Mouse (Mus musculus) layer of hippocampus, postnatal 36 days (tissue): ENCODE measurements around the gene Nova2. TPM values are rescaled to one million over a fixed set of nuclear protein-coding genes. Genes with fewer than 3 reads are reported as not detected.

Experiments used
- DNase-seq, 2 experiments: peaks; one replicate each; pipeline ENCODE4 v3.0.0; 2022
- total RNA-seq, 2 experiments: library from RNA; stranded (reverse); gene quantifications; 2 replicates each; pipeline ENCODE4 v1.2.3; 2021

The Nova2 gene
- total RNA-seq, 2 experiments from 2014 or later = 82.2 to 84.5 TPM

DNA sequence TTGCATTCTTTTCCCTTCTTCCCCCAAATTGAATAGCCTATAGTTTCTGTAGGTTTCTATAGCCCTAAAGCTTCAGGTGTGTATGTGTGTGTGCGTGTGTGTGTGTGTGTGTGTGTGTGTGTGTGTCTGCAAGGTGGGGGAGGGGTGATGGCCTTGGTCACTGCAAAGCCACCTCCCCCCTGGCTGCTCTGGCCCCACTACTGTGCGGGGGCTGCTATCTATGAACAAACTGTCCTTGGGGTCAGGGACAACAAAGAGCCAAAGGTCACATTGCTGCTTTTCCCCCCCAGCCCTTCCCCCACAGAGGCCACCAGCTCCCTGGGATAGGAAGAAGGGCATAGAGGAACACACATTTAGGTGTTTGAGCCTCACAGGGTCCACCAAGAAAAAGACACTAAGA is 87.2 kb downstream of the Nova2 start:
- DNase-seq = no peak

- no peak for DNase-seq
Measured at GRCm38 (mm10) chr7:19014452-19014851, 88.8 kb downstream of the Nova2 start.

Other genes with a start within 250 kb of the Nova2 start
- gene Psg20, start 239.7 kb upstream of the Nova2 start, total RNA-seq = not detected
- gene Psg22, start 207.8 kb upstream of the Nova2 start, total RNA-seq = not detected
- gene Psg19, start 127.4 kb upstream of the Nova2 start, total RNA-seq = not detected
- gene Psg17, start 104.3 kb upstream of the Nova2 start, total RNA-seq = not detected
- 1 to 10 TPM; 2.1 TPM for gene Mill2, start 85.9 kb upstream of the Nova2 start, total RNA-seq
- 10 to 100 TPM; 13.6 to 21.1 TPM for gene Pglyrp1, start 54.6 kb upstream of the Nova2 start, total RNA-seq
- 10 to 100 TPM; 11.3 to 12.5 TPM for gene Ccdc61, start 15.5 kb upstream of the Nova2 start, total RNA-seq
- gene Nanos2, start 61.5 kb downstream of the Nova2 start, total RNA-seq = under 1 TPM; 0.33 to 0.87 TPM
- gene Mypop, start 65.4 kb downstream of the Nova2 start, total RNA-seq = 10 to 100 TPM; 45.0 to 45.9 TPM
- gene Irf2bp1, start 78.2 kb downstream of the Nova2 start, total RNA-seq = 10 to 100 TPM; 52.1 to 53.0 TPM
- not detected for gene Foxa3, start 97.7 kb downstream of the Nova2 start, total RNA-seq
- 100 to 1,000 TPM; 111 to 113 TPM for gene Sympk, start 98.5 kb downstream of the Nova2 start, total RNA-seq
- under 1 TPM; 0.15 to 0.33 TPM for gene Rsph6a, start 128.8 kb downstream of the Nova2 start, total RNA-seq
- gene Dmwd, start 150.3 kb downstream of the Nova2 start, total RNA-seq = 100 to 1,000 TPM; 136 to 143 TPM
- gene Dmpk, start 158.0 kb downstream of the Nova2 start, total RNA-seq = 10 to 100 TPM; 36.3 to 48.1 TPM
- gene Six5, start 168.7 kb downstream of the Nova2 start, total RNA-seq = 1 to 10 TPM; 2.5 to 2.8 TPM
- gene Gm4969, start 192.5 kb downstream of the Nova2 start, total RNA-seq = under 1 TPM; 0.40 to 0.43 TPM
- gene Fbxo46, start 194.0 kb downstream of the Nova2 start, total RNA-seq = 10 to 100 TPM; 14.2 to 14.3 TPM
- 10 to 100 TPM; 18.1 to 18.6 TPM for gene Qpctl, start 223.4 kb downstream of the Nova2 start, total RNA-seq
- gene Snrpd2, start 223.8 kb downstream of the Nova2 start, total RNA-seq = 10 to 100 TPM; 79.1 to 79.2 TPM
- gene Gipr, start 240.2 kb downstream of the Nova2 start, total RNA-seq = 1 to 10 TPM in 1 of 2 experiments, under 1 TPM in 1; 0.62 to 1.9 TPM